Mouse (Mus musculus): ENCODE measurements at regions not wholly inside any gene's neighbourhood (a gene's known extent, or its start where the extent isn't known, plus 50 kb on each side); places are given as distances from the start of the nearest gene placed in this dataset.

- DNase-seq (ENCODE audit: low spot score in 2 of 2) = no peak
Measured at GRCm38 (mm10) chr3:39933372-39933771, 597.7 kb upstream of the Intu start.

GRCm38 (mm10) chr3:39937719-39938278 lies 593.3 kb upstream of the Intu start:
- DNase-seq (ENCODE audit: low spot score in 2 of 2) = no peak

- DNase-seq (ENCODE audit: low spot score in 2 of 2) = no peak
Measured at GRCm38 (mm10) chr3:39944581-39944980, 586.5 kb upstream of the Intu start.

- no peak for DNase-seq (ENCODE audit: low spot score in 2 of 2)
Measured at GRCm38 (mm10) chr3:39952103-39952502, 579.0 kb upstream of the Intu start.

- no peak for DNase-seq (ENCODE audit: low spot score in 2 of 2)
Measured at GRCm38 (mm10) chr3:39952556-39952955, 578.5 kb upstream of the Intu start.

GRCm38 (mm10) chr3:39961836-39962640 lies 569.0 kb upstream of the Intu start:
- DNase-seq (ENCODE audit: low spot score in 2 of 2) = no peak

GRCm38 (mm10) chr3:39965431-39965830 lies 565.7 kb upstream of the Intu start:
- DNase-seq (ENCODE audit: low spot score in 2 of 2) = no peak

GRCm38 (mm10) chr3:39966390-39966789 lies 564.7 kb upstream of the Intu start:
- DNase-seq (ENCODE audit: low spot score in 2 of 2) = no peak

- no peak for DNase-seq (ENCODE audit: low spot score in 2 of 2)
Measured at GRCm38 (mm10) chr3:39976937-39977336, 554.1 kb upstream of the Intu start.

GRCm38 (mm10) chr3:39978916-39979679 lies 552.0 kb upstream of the Intu start:
- DNase-seq (ENCODE audit: low spot score in 2 of 2) = no peak

GRCm38 (mm10) chr3:39982656-39983055 lies 548.4 kb upstream of the Intu start:
- DNase-seq (ENCODE audit: low spot score in 2 of 2) = no peak

GRCm38 (mm10) chr3:39987710-39988109 lies 543.4 kb upstream of the Intu start:
- no peak for DNase-seq (ENCODE audit: low spot score in 2 of 2)

GRCm38 (mm10) chr3:39998628-39999027 lies 532.5 kb upstream of the Intu start:
- peak in 1 of 2 experiments; percentile 14 for DNase-seq (ENCODE audit: low spot score in 2 of 2)

GRCm38 (mm10) chr3:39999846-40000245 lies 531.2 kb upstream of the Intu start:
- no peak for DNase-seq (ENCODE audit: low spot score in 2 of 2)

- no peak for DNase-seq (ENCODE audit: low spot score in 2 of 2)
Measured at GRCm38 (mm10) chr3:40002838-40003237, 528.2 kb upstream of the Intu start.

- no peak for DNase-seq (ENCODE audit: low spot score in 2 of 2)
Measured at GRCm38 (mm10) chr3:40010051-40010450, 521.0 kb upstream of the Intu start.

- DNase-seq (ENCODE audit: low spot score in 2 of 2) = no peak
Measured at GRCm38 (mm10) chr3:40021682-40022081, 509.4 kb upstream of the Intu start.

GRCm38 (mm10) chr3:40027713-40028112 lies 503.4 kb upstream of the Intu start:
- no peak for DNase-seq (ENCODE audit: low spot score in 2 of 2)

- DNase-seq (ENCODE audit: low spot score in 2 of 2) = no peak
Measured at GRCm38 (mm10) chr3:40036177-40036576, 494.9 kb upstream of the Intu start.

GRCm38 (mm10) chr3:40049721-40050120 lies 481.4 kb upstream of the Intu start:
- DNase-seq (ENCODE audit: low spot score in 2 of 2) = no peak

GRCm38 (mm10) chr3:40058281-40058680 lies 472.8 kb upstream of the Intu start:
- no peak for DNase-seq (ENCODE audit: low spot score in 2 of 2)

GRCm38 (mm10) chr3:40058719-40059420 lies 472.2 kb upstream of the Intu start:
- DNase-seq (ENCODE audit: low spot score in 2 of 2) = no peak

Measured in spleen, postnatal 10 days (tissue).